Mouse (Mus musculus) T-helper 17 cell (primary cell): ENCODE results near the gene Rarb.

Source experiments
- in situ Hi-C, 2 experiments: fragments of 300-600 bp; cut with MboI, MseI; formaldehyde crosslinking; loops; 1 replicate in 1 of 2; 2 replicates in 1 of 2; pipeline ENCODE4 v1.15.1; 2025; ENCODE audit warnings: high pct_unique_total_duplicates in 2 of 2

The Rarb gene

GRCm38 (mm10) chr14:16541641-16542040 lies 277.3 kb downstream of the Rarb start:
- in situ Hi-C loops: no loop called here

- in situ Hi-C loops: no loop called here
These were observed 281.5 kb downstream of the Rarb start for GRCm38 (mm10) chr14:16537433-16537832.

- in situ Hi-C loops: no loop called here
These were observed 290.3 kb downstream of the Rarb start for GRCm38 (mm10) chr14:16528631-16529030.

- in situ Hi-C loops: no loop called here
These were observed 292.8 kb downstream of the Rarb start for GRCm38 (mm10) chr14:16526120-16526519.

- in situ Hi-C loops: no loop called here
These were observed 293.6 kb downstream of the Rarb start for GRCm38 (mm10) chr14:16525137-16525924.

- in situ Hi-C loops: no loop called here
These were observed 296.1 kb downstream of the Rarb start for GRCm38 (mm10) chr14:16522852-16523251.

- in situ Hi-C loops: no loop called here
These were observed 299.3 kb downstream of the Rarb start for GRCm38 (mm10) chr14:16519588-16520167.

- in situ Hi-C loops: no loop called here
These were observed 301.0 kb downstream of the Rarb start for GRCm38 (mm10) chr14:16517958-16518357.

GRCm38 (mm10) chr14:16515731-16516130 lies 303.2 kb downstream of the Rarb start:
- in situ Hi-C loops: no loop called here

GRCm38 (mm10) chr14:16510574-16510973 lies 308.4 kb downstream of the Rarb start:
- in situ Hi-C loops: no loop called here

- in situ Hi-C loops: no loop called here
These were observed 309.1 kb downstream of the Rarb start for GRCm38 (mm10) chr14:16509825-16510224.

- in situ Hi-C loops: no loop called here
These were observed 310.2 kb downstream of the Rarb start for GRCm38 (mm10) chr14:16508760-16509159.

- in situ Hi-C loops: no loop called here
These were observed 321.7 kb downstream of the Rarb start for GRCm38 (mm10) chr14:16497226-16497661.

GRCm38 (mm10) chr14:16483656-16484380 lies 335.1 kb downstream of the Rarb start:
- in situ Hi-C loops: loop anchor here in 1 of 2 experiments (10.0 kb wide), 1 partner anchor 1121 kb away; no protein-coding TSS in a partner anchor

- in situ Hi-C loops: loop anchor here in 1 of 2 experiments (10.0 kb wide), 1 partner anchor 1124 kb away; no protein-coding TSS in a partner anchor
These were observed 338.3 kb downstream of the Rarb start for GRCm38 (mm10) chr14:16480621-16481020.

- in situ Hi-C loops: no loop called here
These were observed 339.4 kb downstream of the Rarb start for GRCm38 (mm10) chr14:16479521-16479920.

- in situ Hi-C loops: no loop called here
These were observed 340.2 kb downstream of the Rarb start for GRCm38 (mm10) chr14:16478606-16479323.

- in situ Hi-C loops: loop anchor here in 1 of 2 experiments (25.0 kb wide), 1 partner anchor 1714 kb away; no protein-coding TSS in a partner anchor
These were observed 370.5 kb downstream of the Rarb start for GRCm38 (mm10) chr14:16448269-16448987.

GRCm38 (mm10) chr14:16447587-16447986 lies 371.4 kb downstream of the Rarb start:
- in situ Hi-C loops: loop anchor here in 1 of 2 experiments (25.0 kb wide), 1 partner anchor 1715 kb away; no protein-coding TSS in a partner anchor

- in situ Hi-C loops: loop anchor here in 1 of 2 experiments (25.0 kb wide), 1 partner anchor 1717 kb away; no protein-coding TSS in a partner anchor
These were observed 374.1 kb downstream of the Rarb start for GRCm38 (mm10) chr14:16444859-16445258.
